Mouse (Mus musculus) forebrain, embryonic 14.5 days (tissue): ENCODE results near the gene Itga3. TPM values are rescaled to one million over a fixed set of nuclear protein-coding genes. Genes with fewer than 3 reads are reported as not detected.

Experiments used
- polyA plus RNA-seq: library from polyadenylated mRNA; unstranded; fragments of >200 nt; fragmentation: Nextera tagmentation; extraction: Ambion mirVana; gene quantifications from 2 replicates; pipeline ENCODE4 v1.2.1, GENCODE M21; 2014

Itga3 gene
- polyA plus RNA-seq, 1 experiment from 2014 or later, result 4.1 TPM

Other genes starting within 250 kb of the Itga3 start
- 20.6 and 41.7 TPM in 2 replicates for gene Col1a1, start 140.6 kb downstream of the Itga3 start, polyA plus RNA-seq
- not detected in 2 replicates for gene Hils1, start 109.2 kb downstream of the Itga3 start, polyA plus RNA-seq
- not detected in 2 replicates for gene Sgca, start 100.5 kb downstream of the Itga3 start, polyA plus RNA-seq
- 20.8 and 21.8 TPM in 2 replicates for gene Ppp1r9b, start 85.8 kb downstream of the Itga3 start, polyA plus RNA-seq
- 81.7 and 96.5 TPM in 2 replicates for gene Samd14, start 66.9 kb downstream of the Itga3 start, polyA plus RNA-seq
- gene Pdk2, start 35.4 kb downstream of the Itga3 start, polyA plus RNA-seq, result 20.1 and 24.2 TPM in 2 replicates
- gene Dlx3, start 43.3 kb upstream of the Itga3 start, polyA plus RNA-seq, result not detected in 2 replicates
- gene Dlx4, start 69.5 kb upstream of the Itga3 start, polyA plus RNA-seq, result 0.11 TPM in 1 of 2 replicates, not detected in the other
- gene Tac4, start 184.7 kb upstream of the Itga3 start, polyA plus RNA-seq, result not detected in 2 replicates
- 66.5 and 68.0 TPM in 2 replicates for gene Kat7, start 233.4 kb upstream of the Itga3 start, polyA plus RNA-seq